Mouse (Mus musculus) forebrain, embryonic 12.5 days (tissue): ENCODE results near the gene Map2k5. TPM values are rescaled to one million over a fixed set of nuclear protein-coding genes. Genes with fewer than 3 reads are reported as not detected.

Experiments
- ATAC-seq: fragments of 200-750 bp; cut with Nextera tagmentation; 2 replicates; pipeline ENCODE4 v1.8.0; 2017; ENCODE audit warnings: moderate TSS enrichment; ENCODE audit not compliant: low FRiP score
- H3K27ac ChIP-seq: fragments of 300-500 bp; sonication (generic); 2 replicates; pipeline ENCODE4 v1.5.1; 2016; ENCODE audit warnings: mild to moderate bottlenecking
- H3K27me3 ChIP-seq: fragments of 300-500 bp; sonication (generic); 2 replicates; pipeline ENCODE4 v1.6.1; 2016; ENCODE audit warnings: mild to moderate bottlenecking
- H3K36me3 ChIP-seq: fragments of 300-500 bp; sonication (generic); replicated peaks from 2 replicates; pipeline ENCODE4 v1.6.1; 2016; ENCODE audit warnings: mild to moderate bottlenecking
- H3K4me1 ChIP-seq: fragments of 300-500 bp; sonication (generic); 2 replicates; pipeline ENCODE4 v1.6.1; 2016
- H3K4me2 ChIP-seq: fragments of 300-500 bp; sonication (generic); 2 replicates; pipeline ENCODE4 v1.6.1; 2016; ENCODE audit warnings: mild to moderate bottlenecking, moderate library complexity
- H3K4me3 ChIP-seq: fragments of 300-500 bp; sonication (generic); replicated peaks from 2 replicates; pipeline ENCODE4 v1.5.1; 2016; ENCODE audit warnings: mild to moderate bottlenecking
- H3K9ac ChIP-seq: fragments of 300-500 bp; sonication (generic); 2 replicates; pipeline ENCODE4 v1.6.1; 2016; ENCODE audit warnings: mild to moderate bottlenecking
- H3K9me3 ChIP-seq: fragments of 300-500 bp; sonication (generic); 2 replicates; pipeline ENCODE4 v1.6.1; 2016
- WGBS: fragments of 180-500 bp; shearing (Covaris S2); methylation state at CpG from one replicate; pipeline ENCODE4 v1.1.7; 2016; 5-methylcytosine and 5-hydroxymethylcytosine counted together
- polyA plus RNA-seq: library from polyadenylated mRNA; unstranded; fragments of >200 nt; fragmentation: Nextera tagmentation; extraction: Ambion mirVana; gene quantifications from 2 replicates; pipeline ENCODE4 v1.2.1, GENCODE M21; 2016

The Map2k5 gene
- polyA plus RNA-seq, result 37.4 TPM in 2 replicates

GRCm38 (mm10) chr9:63377270-63378142 is at the start of gene Map2k5:
Gene Map2k5 (minus strand): TSS chr9:63377902.
- peak; percentile 95 for ATAC-seq
- Histone ChIP-seq H3K9me3 (no peaks in the 10 kb centered on the region), H3K4me1 (peaks cover 35% of the 10 kb centered on the region), H3K27me3 (no peaks in the 10 kb centered on the region), H3K9ac (peak within 1 kb of the TSS; percentile 87), H3K27ac (peak within 1 kb of the TSS; percentile 83), H3K4me2 (peak within 1 kb of the TSS; percentile 85), H3K36me3 (peaks cover 14% of the 10 kb centered on the region; the same call in 1 of the 2 replicates), H3K4me3 (peak within 1 kb of the TSS; percentile 85)
- under 1% methylated on average over 58 of the region's 58 CpGs for WGBS

- H3K27ac ChIP-seq, result no peak overlapping the region
- H3K9me3 ChIP-seq, result no peaks in the 10 kb centered on the region
- no peak for ATAC-seq
- no peak overlapping the region for H3K4me3 ChIP-seq
- H3K4me1 ChIP-seq, result peaks cover 11% of the 10 kb centered on the region
- 67% methylated on average over 9 of the region's 9 CpGs for WGBS
- H3K36me3 ChIP-seq, result no peaks in the 10 kb centered on the region
- H3K27me3 ChIP-seq, result peaks cover 3% of the 10 kb centered on the region; the same call in 1 of the 2 replicates
- no peak overlapping the region for H3K4me2 ChIP-seq
- no peak overlapping the region for H3K9ac ChIP-seq
Observed at GRCm38 (mm10) chr9:63421096-63421736, 43.5 kb upstream of the Map2k5 start.

GRCm38 (mm10) chr9:63420396-63420795 is 42.7 kb upstream of the Map2k5 start:
- no peak overlapping the region for H3K9ac ChIP-seq
- no peak overlapping the region for H3K4me2 ChIP-seq
- WGBS, result 6% methylated on average over 6 of the region's 6 CpGs
- H3K36me3 ChIP-seq, result no peaks in the 10 kb centered on the region
- H3K27ac ChIP-seq, result no peak overlapping the region
- H3K4me3 ChIP-seq, result no peak overlapping the region
- H3K4me1 ChIP-seq, result peaks cover 11% of the 10 kb centered on the region
- H3K9me3 ChIP-seq, result no peaks in the 10 kb centered on the region
- 0 out of 2 replicates have a peak, but pooled peaks have one; percentile 27 for ATAC-seq
- H3K27me3 ChIP-seq, result peaks cover 3% of the 10 kb centered on the region; the same call in 1 of the 2 replicates

- no peak for ATAC-seq
- no peaks in the 10 kb centered on the region for H3K9me3 ChIP-seq
- no peak overlapping the region for H3K4me3 ChIP-seq
- peaks cover 9% of the 10 kb centered on the region for H3K4me1 ChIP-seq
- H3K4me2 ChIP-seq, result no peak overlapping the region
- 83% methylated on average over 1 of the region's 1 CpGs for WGBS
- no peaks in the 10 kb centered on the region for H3K36me3 ChIP-seq
- no peaks in the 10 kb centered on the region for H3K27me3 ChIP-seq
- H3K27ac ChIP-seq, result no peak overlapping the region
- no peak overlapping the region for H3K9ac ChIP-seq
Observed at GRCm38 (mm10) chr9:63400176-63400575, 22.5 kb upstream of the Map2k5 start.

GRCm38 (mm10) chr9:63399463-63399815 is 21.7 kb upstream of the Map2k5 start:
- H3K27ac ChIP-seq, result peak overlapping the region; percentile 85
- peak overlapping the region; percentile 91 for H3K4me3 ChIP-seq
- no peaks in the 10 kb centered on the region for H3K36me3 ChIP-seq
- no peaks in the 10 kb centered on the region for H3K9me3 ChIP-seq
- no peaks in the 10 kb centered on the region for H3K27me3 ChIP-seq
- peaks cover 9% of the 10 kb centered on the region for H3K4me1 ChIP-seq
- H3K9ac ChIP-seq, result peak overlapping the region; percentile 87
- peak overlapping the region; percentile 94 for H3K4me2 ChIP-seq
- 2% methylated on average over 8 of the region's 8 CpGs for WGBS
- ATAC-seq, result peak; percentile 64; the same call in 1 of the 2 replicates

GRCm38 (mm10) chr9:63398611-63399462 is 21.1 kb upstream of the Map2k5 start, which contains the start of gene 2300009A05Rik:
Gene 2300009A05Rik (minus strand): TSS chr9:63399246.
- H3K9ac ChIP-seq, result peak within 1 kb of the TSS; percentile 87
- peaks cover 9% of the 10 kb centered on the region for H3K4me1 ChIP-seq
- WGBS, result under 1% methylated on average over 57 of the region's 74 CpGs
- no peaks in the 10 kb centered on the region for H3K36me3 ChIP-seq
- H3K27ac ChIP-seq, result peak within 1 kb of the TSS; percentile 85
- peak; percentile 96 for ATAC-seq
- peak within 1 kb of the TSS; percentile 91 for H3K4me3 ChIP-seq
- peak within 1 kb of the TSS; percentile 94 for H3K4me2 ChIP-seq
- H3K27me3 ChIP-seq, result no peaks in the 10 kb centered on the region
- no peaks in the 10 kb centered on the region for H3K9me3 ChIP-seq

GRCm38 (mm10) chr9:63395612-63396011 is 17.9 kb upstream of the Map2k5 start:
- no peak for ATAC-seq
- H3K4me1 ChIP-seq, result peaks cover 9% of the 10 kb centered on the region
- no peaks in the 10 kb centered on the region for H3K9me3 ChIP-seq
- 88% methylated on average over 7 of the region's 7 CpGs for WGBS
- no peaks in the 10 kb centered on the region for H3K27me3 ChIP-seq
- H3K9ac ChIP-seq, result no peak overlapping the region
- H3K36me3 ChIP-seq, result no peaks in the 10 kb centered on the region
- no peak overlapping the region for H3K4me3 ChIP-seq
- no peak overlapping the region for H3K27ac ChIP-seq
- no peak overlapping the region for H3K4me2 ChIP-seq

GRCm38 (mm10) chr9:63391307-63391706 is 13.6 kb upstream of the Map2k5 start:
- Histone ChIP-seq H3K9ac (no peak overlapping the region), H3K4me2 (no peak overlapping the region), H3K4me1 (no peaks in the 10 kb centered on the region), H3K9me3 (no peaks in the 10 kb centered on the region), H3K4me3 (no peak overlapping the region), H3K27me3 (no peaks in the 10 kb centered on the region), H3K27ac (no peak overlapping the region), H3K36me3 (no peaks in the 10 kb centered on the region)
- no peak for ATAC-seq
- 79% methylated on average over 2 of the region's 2 CpGs for WGBS

GRCm38 (mm10) chr9:63382761-63383160 is 5.1 kb upstream of the Map2k5 start:
- H3K4me2 ChIP-seq, result no peak overlapping the region
- 92% methylated on average over 4 of the region's 4 CpGs for WGBS
- H3K36me3 ChIP-seq, result no peaks in the 10 kb centered on the region
- no peak overlapping the region for H3K27ac ChIP-seq
- H3K9me3 ChIP-seq, result no peaks in the 10 kb centered on the region
- no peak overlapping the region for H3K4me3 ChIP-seq
- no peak overlapping the region for H3K9ac ChIP-seq
- peaks cover 5% of the 10 kb centered on the region for H3K4me1 ChIP-seq
- no peak for ATAC-seq
- H3K27me3 ChIP-seq, result no peaks in the 10 kb centered on the region

- H3K36me3 ChIP-seq, result no peaks in the 10 kb centered on the region
- no peak overlapping the region for H3K4me3 ChIP-seq
- H3K4me1 ChIP-seq, result peaks cover 23% of the 10 kb centered on the region
- no peak overlapping the region for H3K27ac ChIP-seq
- no peak overlapping the region for H3K4me2 ChIP-seq
- no peaks in the 10 kb centered on the region for H3K9me3 ChIP-seq
- no peak overlapping the region for H3K9ac ChIP-seq
- no peak for ATAC-seq
- H3K27me3 ChIP-seq, result no peaks in the 10 kb centered on the region
- WGBS, result 87% methylated on average over 3 of the region's 3 CpGs
Observed at GRCm38 (mm10) chr9:63380326-63380725, 2.6 kb upstream of the Map2k5 start.

- H3K27ac ChIP-seq, result peak overlapping the region; percentile 83; the same call in 1 of the 2 replicates
- no peak for ATAC-seq
Observed at GRCm38 (mm10) chr9:63378174-63378573, 472 bp upstream of the Map2k5 start.

GRCm38 (mm10) chr9:63373315-63373714 is 4.4 kb downstream of the Map2k5 start:
- H3K9ac ChIP-seq, result no peak overlapping the region
- ATAC-seq, result no peak
- no peak overlapping the region for H3K27ac ChIP-seq
- H3K4me1 ChIP-seq, result peaks cover 32% of the 10 kb centered on the region
- H3K9me3 ChIP-seq, result no peaks in the 10 kb centered on the region
- 82% methylated on average over 2 of the region's 2 CpGs for WGBS
- no peaks in the 10 kb centered on the region for H3K27me3 ChIP-seq
- no peak overlapping the region for H3K4me2 ChIP-seq
- H3K4me3 ChIP-seq, result no peak overlapping the region
- H3K36me3 ChIP-seq, result peaks cover 28% of the 10 kb centered on the region

More at GRCm38 (mm10) chr9:63378174-63378573, 472 bp upstream of the Map2k5 start:
- H3K9me3 ChIP-seq, result no peaks in the 10 kb centered on the region
- peak overlapping the region; percentile 87 for H3K9ac ChIP-seq
- peak overlapping the region; percentile 85 for H3K4me2 ChIP-seq
- peak overlapping the region; percentile 85 for H3K4me3 ChIP-seq
- H3K27me3 ChIP-seq, result no peaks in the 10 kb centered on the region
- H3K36me3 ChIP-seq, result peaks cover 14% of the 10 kb centered on the region; the same call in 1 of the 2 replicates
- 21% methylated on average over 8 of the region's 8 CpGs for WGBS
- peaks cover 35% of the 10 kb centered on the region for H3K4me1 ChIP-seq
